8 mouse cellular contexts compared by ENCODE assay signal in the genomic region with DNA sequence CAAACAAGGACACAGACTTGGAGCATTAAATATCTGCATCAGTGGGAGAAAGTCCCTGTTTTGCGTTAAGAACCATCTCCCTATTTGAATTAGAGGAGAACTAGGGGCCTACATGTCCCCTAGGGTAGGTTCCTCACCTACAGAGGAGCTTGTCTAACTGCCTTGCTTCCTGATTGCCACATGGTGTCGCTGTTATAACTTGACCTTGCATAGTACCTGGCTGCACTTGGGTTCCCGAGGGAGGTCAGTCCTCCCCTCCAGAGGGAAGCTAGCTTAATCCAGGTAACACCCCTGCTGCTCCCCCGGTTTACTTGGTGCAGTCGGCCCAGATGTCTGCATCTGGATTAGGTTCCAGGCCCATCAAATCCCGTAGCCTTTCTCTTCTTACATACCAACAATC. TPM values are rescaled to one million over a fixed set of nuclear protein-coding genes. Genes with fewer than 3 reads are reported as not detected.
DNase-seq lines count a peak whose midpoint lies in the region.

No protein-coding gene starts in this region.

- DNase-seq in adrenal gland, postnatal 10 days = peak; percentile 28
- DNase-seq in adrenal gland, postnatal 36 days = no peak
- peak; percentile 9 to 26 for DNase-seq in lung, adult 18-20 months
- no peak for DNase-seq in lung, postnatal 4 days
- DNase-seq in kidney, postnatal 10 days = peak; percentile 25
- DNase-seq in thymus, postnatal 25 days = peak; percentile 6
- DNase-seq in frontal cortex, adult 2 months (ENCODE audit: extremely low spot score in 1 of 2, low spot score in 1 of 2) = no peak
- DNase-seq in left cerebral cortex, adult 11 months (ENCODE audit: low spot score) = no peak

RNA-seq across cellular contexts. Expression of gene Tacc2, which starts 27.9 kb away (rescaled TPM):
- 10 to 100 TPM; 27.5 to 58.4 TPM for total RNA-seq in adrenal gland, postnatal 10 days (2021)
- 10 to 100 TPM; 26.6 to 35.5 TPM for total RNA-seq in adrenal gland, postnatal 36 days (2021)
- polyA plus RNA-seq in frontal cortex, adult 2 months (2012; rRNA removed) = 46.1 and 49.3 TPM in 2 replicates

RNA-seq across cellular contexts. Expression of gene Nsmce4a, which starts 32.2 kb away (rescaled TPM):
- 10 to 100 TPM; 60.1 to 72.7 TPM for total RNA-seq in adrenal gland, postnatal 10 days (2021)
- total RNA-seq in adrenal gland, postnatal 36 days (2021) = 10 to 100 TPM; 52.0 to 92.5 TPM
- polyA plus RNA-seq in frontal cortex, adult 2 months (2012; rRNA removed) = 44.1 and 49.5 TPM in 2 replicates

Comparison
In these comparisons a context has a peak if more than half of its experiments do, and no peak if none do; other contexts are left out.
1. DNase-seq: peak in adrenal gland, postnatal 10 days (single experiment), lung, adult 18-20 months (2 of 2), kidney, postnatal 10 days (single experiment) and thymus, postnatal 25 days (single experiment); none in adrenal gland, postnatal 36 days (0 of 2), lung, postnatal 4 days (0 of 2), frontal cortex, adult 2 months (0 of 2) and left cerebral cortex, adult 11 months (single experiment).